Mouse (Mus musculus): ENCODE data around the gene Hexdc.

GRCm38 (mm10) chr11:121232706-121233105 is 28.5 kb downstream of the Hexdc start:
- TF ChIP-seq POLR2A (IDR thresholded peaks at IDR 0.05; ENCODE audit: borderline replicate concordance, insufficient read depth, low read length) (no peak), CTCF (IDR thresholded peaks at IDR 0.05; ENCODE audit: borderline replicate concordance, insufficient read depth, low read depth, low read length) (no peak)
